Mouse (Mus musculus) embryo, embryonic 10 days (tissue): ENCODE measurements around the gene Ephx1.
"Not testable (repeated sequence)": the region's sequence is repeated elsewhere in the genome, so short reads cannot be mapped to it uniquely, and the experiment has no call there.

ENCODE experiments used
- DNase-seq: peaks from one replicate; pipeline ENCODE4 v3.0.0-alpha.2; 2015; ENCODE audit warnings: low spot score

The Ephx1 gene

DNA sequence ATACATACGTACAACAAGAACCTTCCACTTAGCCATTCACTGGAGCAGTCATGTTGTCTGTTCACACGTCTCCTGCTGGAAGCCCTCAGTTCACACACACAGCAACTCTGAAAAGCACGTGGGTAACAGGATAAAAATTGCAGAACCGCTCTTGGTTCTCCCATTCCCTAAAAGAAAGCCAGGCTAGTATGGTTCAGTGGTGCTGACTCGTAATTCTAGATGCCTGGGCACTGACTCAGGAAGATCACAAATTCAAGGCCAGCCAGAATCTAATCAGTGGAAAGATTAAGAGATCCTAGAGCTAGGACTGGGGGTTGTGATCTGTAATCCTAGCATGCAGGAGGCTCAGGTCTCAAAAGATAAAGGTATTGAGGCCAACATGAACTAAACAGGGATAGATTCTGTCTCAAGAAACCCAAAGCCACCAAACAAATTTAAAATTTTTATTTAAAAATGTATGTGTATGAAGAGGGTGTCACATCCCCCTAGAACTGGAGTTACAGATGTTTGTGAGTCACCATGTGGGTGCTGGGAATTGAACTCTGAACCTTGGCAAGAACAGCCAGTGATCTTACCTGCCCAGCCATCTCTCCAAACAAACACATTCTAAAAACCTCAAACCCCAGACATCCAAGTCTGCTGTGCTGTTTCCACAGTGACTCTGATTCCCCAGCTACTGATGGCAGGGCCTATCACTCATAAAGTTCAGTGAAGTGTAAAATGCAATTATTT lies at the start of gene Ephx1:
Gene Ephx1, minus strand, starts transcription at position 149 of the 732 bp plus-strand sequence.
- DNase-seq: no peak

DNA sequence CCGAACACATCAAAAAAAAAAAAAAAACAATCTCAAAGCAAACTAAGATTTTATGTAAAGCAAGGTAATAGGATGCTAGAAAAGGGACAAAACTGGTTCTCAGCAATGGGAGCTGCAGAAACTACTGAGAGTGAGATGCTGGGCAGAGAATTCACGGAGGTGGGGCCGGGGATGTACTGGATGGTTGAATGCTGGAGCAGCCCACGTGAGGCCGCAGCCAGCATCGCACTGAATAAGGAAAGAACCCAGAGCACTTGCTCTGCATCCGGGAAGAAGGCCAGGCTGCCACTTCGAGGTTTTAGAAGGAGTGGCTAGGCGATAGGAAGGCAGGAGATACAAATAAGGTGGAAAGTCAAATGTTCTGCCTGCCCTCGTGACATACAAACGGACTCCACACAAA lies 49.0 kb upstream of the Ephx1 start:
- no peak for DNase-seq

DNA sequence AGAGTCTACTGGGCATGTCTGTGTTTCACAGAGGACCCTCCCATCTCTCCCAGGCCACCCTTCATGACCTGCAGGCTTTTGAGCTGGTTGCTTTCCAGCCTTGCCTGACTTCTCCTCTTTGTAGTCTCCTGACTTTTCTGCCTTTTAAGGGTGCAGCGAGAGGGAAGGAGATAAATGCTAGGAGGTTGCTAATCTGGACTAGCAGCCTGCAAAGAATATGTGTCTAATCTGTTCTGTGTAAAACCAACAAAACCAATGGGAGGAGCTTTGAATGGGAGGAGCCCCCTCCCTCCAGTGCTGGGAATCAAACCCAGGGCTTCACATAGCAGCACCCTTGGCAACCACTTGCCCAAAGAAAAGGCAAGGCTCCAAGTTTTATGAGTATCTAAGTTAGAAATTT lies 47.6 kb upstream of the Ephx1 start:
- no peak for DNase-seq

DNA sequence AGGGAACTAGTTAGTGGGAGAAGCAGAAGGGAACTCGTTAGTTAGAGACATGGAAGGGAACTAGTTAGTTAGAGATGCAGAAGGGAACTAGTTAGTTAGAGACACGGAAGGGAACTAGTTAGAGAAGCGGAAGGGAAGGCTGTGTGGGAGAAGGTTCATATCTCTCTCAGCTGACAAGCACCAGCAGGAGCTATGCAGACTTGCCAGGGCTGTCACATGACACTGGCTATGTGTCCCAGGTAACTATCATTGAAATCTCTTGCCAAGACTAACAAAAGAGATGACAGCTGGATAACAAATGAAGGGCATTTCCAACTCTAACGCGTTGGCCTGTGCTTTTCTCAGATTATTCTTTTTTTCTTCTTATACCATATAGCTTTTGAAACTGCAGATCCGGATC lies 43.9 kb upstream of the Ephx1 start:
- DNase-seq: no peak

DNA sequence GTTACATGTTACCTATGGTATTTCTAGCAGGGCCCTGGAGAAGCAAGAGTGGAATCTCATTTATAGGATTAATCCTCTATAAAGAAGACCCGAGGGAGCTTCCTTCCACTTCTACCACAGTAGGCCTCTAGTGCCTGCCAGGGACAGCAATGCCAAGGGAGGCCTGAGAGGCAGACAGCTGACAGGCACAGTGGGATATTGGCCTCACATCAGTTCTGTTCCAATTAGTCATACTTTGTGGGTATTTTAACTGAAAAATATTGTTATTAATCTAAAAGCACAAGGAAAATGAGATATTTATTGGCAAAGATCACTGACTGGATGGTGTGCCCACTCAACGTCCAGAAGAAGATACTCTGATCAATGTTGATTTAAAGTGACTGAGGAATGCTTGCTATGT lies 43.3 kb upstream of the Ephx1 start:
- no peak for DNase-seq

DNA sequence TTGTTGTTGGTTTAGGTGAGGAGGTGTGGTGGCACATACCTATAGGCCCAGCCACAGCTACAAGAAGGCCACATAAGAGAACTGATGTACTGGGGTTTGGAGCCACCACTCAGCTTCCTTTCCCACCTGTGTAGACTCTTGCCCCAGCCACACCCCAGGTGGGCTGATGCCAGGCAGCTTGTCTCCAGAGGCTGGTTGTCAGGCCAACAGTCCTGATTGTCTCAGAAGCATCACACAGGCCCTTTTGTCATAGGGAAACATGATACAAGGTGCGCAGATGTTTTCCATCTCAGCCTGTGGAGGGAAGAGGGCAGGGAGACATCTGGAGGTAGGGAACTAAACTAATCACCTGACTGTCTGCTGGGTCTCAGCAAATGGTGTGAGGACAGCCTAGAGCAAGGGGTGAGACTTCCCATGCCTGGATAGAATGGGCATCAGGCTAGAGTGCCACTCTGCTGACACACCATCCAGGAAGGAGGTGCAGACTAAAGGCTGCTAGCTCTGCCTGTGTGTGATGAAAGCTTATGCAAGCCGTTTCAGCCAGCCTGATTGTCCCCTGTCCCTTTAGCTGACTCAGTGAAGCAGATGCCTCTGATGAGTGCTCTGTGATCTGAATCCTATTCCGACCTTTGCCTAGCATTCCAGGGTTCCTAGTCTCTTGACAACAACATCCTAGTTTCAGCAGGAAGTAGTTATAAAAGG lies 41.2 kb upstream of the Ephx1 start:
- no peak for DNase-seq

DNA sequence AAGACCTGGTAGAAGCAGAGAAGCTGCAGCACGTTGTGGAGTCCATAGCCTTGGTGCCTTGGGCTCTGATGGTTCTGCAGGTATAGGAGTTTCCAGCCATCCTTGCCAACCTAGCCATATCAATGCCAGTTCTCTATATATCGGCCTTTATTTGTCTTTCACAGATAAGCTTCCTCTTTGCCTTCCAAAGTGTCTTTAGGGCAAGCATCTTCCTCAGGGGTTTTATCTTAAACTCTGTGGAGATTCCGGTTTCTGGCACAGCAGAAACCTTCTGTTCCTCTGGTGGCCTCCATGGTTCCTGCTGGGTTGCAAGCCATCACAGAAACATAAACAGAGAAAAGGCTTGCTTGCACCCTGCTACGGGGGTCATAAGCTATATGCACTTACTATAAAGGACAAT lies 32.2 kb upstream of the Ephx1 start:
- DNase-seq: no peak

DNA sequence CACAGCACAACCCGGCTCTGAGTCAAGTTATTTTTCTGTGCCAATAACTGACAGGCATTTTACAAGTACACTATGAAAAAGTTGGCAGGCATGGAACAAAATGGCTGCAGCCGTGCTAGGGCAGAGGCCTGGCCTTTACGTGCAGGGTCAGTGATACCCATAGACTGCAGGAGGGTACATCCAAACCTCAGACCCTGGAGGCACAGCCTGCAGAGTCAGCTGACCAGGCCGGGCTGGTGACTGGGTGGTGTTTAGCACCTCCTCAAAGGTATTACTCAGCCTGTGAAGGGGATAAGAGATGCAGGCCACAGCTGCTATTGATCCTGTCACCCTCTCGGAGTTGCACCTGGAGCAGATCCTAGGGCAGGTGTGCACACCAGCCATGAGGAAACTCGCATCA lies 30.2 kb upstream of the Ephx1 start, which contains the start of gene 9130409I23Rik:
Gene 9130409I23Rik, plus strand, starts transcription at position 301 of the 400 bp plus-strand sequence.
- no peak for DNase-seq

DNA sequence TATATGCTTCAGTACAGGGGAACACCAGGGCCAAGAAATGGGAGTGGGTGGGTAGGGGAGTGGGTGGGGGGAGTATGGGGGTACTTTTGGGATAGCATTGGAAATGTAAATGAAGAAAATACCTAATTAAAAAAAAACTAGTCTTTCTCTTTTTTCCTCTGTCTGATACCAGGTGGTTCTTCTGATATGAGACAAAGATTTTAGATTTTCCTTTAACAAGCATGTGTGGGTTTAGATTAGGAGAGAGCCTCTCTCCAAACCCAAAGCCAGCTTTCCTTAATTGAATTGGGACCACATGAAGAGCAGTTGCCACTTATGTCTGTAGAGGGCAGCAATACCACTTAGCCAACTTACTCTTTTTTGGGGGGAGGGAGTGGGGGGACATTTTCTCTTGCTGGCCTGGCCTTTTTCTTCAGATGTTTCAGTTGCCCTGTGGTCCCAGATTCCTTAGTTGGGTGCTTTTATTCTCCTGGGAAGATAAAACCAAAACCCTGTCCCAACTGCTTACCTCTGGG lies 28.7 kb upstream of the Ephx1 start:
- no peak for DNase-seq

DNA sequence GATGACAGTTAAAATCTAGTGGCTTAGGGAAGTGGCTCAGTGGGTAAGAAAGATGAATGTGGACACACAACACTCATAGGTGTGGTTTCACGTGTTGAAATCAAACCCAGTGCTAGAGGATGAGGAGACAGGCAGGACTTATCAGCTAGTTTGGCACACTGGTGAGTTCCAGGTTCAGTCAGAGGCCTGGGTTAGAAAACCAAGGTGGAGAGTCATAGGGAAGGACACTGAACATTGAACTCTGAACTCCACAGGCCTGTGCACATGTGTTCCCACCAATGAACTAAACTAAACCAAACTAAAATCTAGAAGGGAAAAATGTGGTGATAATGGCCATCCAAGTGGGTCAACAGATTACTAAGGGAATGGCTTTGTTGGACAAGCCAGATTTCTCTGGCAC lies 26.8 kb upstream of the Ephx1 start:
- no peak for DNase-seq

DNA sequence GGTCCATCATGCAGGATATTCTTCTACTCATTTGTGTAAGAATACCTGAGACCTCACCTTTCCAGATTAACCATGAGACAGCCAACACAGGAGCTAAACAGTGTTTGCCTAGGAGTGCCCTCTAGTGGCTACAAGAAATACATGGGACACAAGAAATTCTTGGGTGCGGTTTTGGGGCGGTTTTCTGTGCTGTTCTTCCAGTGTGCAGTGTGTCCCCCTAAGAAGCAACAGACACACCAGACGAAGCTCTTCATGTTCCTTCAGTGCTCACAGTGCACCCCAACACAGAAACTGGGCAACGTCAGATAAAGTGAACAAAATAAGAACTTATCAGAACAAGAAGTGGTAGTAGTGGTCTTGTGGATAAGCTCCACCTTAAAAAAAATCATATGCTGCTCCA lies 18.9 kb upstream of the Ephx1 start:
- peak; percentile 56 for DNase-seq

DNA sequence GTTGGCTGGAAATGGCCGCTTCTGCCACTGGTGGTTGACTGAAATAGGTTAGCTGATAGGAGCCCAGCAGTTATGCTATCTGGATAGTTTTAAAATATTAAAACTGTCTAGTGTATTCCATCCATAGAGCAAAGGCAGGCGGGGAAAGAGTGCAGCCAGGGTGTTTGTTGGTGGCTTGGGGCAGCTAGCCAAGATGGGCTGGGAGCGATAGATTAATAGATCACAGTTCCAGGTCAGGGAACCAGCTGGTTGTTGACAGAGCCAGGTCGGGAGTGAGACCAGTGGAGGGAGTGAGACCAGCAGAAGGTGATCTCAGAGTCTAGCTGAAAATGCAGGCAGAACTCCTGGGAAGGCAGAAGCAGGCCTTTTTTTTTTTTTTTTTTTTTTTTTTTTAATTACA lies 16.9 kb upstream of the Ephx1 start:
- no peak for DNase-seq

DNA sequence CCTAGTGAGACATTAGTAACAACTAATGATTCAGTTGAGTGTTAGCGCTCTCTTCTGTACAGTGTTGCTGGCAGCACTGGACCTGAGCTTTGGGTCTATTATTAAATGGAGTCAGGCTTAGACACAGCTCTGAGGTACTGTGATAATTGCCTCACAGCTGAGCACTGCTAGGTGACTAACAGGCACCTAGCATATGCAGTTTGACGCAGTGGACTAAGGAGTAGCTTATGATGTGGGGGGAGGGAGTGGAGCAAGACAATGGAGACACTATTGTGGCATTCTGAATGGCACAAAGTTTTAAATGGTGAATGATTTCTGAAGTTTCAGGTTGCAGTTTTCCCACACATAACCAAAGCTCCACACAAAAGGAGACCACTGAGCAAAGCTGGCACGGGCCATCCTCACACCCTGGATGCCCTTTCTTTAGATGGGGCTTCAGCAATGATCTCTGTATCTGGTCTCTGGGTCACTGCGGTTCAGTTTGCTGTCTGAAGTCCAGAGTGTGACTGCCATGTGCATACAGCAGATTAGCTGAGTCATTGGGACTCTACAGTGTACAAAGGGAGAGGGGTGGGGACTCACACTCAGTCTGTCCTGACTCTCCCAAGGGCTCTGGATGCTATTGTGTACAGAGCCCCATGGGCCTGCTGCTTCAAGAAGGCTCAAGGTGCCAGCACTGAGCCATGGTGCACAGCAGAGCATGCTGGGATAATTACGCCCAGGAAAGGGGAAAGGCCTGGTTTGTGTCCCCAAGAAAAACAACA lies 14.5 kb upstream of the Ephx1 start:
- DNase-seq: not testable (repeated sequence)

DNA sequence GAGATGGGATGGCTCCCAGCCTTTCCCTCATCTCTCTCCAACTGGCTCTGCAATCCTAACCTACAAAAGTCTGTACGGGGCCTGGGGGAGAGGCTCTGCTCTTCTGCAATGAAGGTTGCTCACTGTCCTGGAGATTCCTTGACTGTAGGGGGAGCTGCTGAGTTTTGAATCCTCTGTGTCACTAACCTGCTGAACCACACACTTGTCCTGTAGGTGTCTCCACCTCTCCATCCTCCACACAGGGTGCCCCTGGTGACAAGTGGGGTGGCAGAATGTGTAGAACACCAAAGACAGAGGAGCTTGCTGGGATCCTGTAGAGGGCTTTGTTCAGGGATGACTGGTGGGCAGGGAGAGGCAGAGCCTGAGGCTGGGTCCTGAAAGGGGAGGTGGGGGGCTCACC lies 1.6 kb upstream of the Ephx1 start:
- DNase-seq: peak; percentile 71

DNA sequence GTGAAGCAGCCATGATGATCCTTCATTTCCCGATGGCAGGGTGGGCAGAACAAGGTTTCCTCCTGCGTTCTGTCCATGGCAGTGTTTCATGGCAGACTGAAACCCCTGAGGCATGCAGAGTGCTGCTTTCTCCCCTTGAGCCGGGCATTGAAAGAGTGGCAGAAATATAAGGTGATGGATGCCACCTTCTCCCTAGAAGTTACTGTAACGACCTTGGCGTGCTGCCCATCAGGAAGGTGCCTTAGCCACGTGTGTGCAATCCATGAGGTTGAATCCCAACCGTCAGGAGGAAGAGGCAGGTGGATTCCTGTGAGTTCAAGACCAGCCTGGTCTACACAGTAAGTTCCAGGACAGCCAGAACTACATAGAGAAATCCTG lies 773 bp upstream of the Ephx1 start:
- no peak for DNase-seq

DNA sequence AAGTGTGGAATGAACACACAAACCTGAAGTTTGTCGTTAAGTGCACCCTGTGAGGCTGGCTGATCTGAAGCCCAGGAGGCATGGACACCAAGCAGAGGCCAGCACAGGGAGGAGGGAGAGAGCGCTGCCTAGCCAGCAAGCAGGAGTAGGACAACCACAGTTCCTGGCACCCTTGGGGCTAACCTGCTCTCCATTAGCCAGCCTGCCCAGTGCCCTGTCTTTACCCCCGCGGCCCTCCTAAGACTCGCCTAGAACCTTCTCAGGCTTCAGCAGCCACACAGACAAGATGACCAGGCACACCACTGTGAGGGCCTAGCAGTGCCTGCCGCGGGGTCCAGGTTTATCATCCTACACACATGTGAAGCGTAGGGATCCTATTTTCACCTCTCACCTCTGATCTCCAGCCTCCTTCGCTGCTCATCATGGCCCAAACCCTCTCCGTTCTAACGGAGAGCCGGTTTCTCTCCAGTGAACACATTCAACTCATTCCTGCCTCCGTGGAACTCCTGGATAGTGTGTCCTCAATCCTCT lies 2.7 kb downstream of the Ephx1 start:
- DNase-seq: no peak

DNA sequence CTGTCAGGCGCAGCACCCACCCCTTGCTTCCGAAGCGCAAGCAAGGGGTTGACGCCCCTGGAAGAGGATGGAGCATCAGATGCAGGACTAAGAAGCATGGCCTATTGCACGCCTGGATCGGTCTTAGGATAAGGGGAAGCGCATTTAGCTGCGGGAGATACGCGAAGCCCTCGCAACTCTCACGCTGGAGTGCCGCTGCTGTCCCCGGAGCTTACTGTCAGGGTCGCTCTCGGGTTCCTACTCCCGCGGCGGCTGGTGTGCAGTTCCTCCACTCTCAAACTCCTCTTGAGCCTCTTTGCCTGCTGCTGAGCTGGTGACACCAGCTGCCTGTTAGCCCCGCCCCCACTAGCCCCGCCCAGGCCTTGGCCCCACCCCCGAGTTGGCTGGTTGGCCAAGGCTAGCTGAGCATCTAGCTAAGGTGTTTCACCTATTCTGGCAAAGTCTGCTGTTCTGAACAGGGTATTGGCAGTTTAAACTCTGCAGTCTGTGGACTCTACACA lies 3.4 kb downstream of the Ephx1 start:
- peak; percentile 57 for DNase-seq

DNA sequence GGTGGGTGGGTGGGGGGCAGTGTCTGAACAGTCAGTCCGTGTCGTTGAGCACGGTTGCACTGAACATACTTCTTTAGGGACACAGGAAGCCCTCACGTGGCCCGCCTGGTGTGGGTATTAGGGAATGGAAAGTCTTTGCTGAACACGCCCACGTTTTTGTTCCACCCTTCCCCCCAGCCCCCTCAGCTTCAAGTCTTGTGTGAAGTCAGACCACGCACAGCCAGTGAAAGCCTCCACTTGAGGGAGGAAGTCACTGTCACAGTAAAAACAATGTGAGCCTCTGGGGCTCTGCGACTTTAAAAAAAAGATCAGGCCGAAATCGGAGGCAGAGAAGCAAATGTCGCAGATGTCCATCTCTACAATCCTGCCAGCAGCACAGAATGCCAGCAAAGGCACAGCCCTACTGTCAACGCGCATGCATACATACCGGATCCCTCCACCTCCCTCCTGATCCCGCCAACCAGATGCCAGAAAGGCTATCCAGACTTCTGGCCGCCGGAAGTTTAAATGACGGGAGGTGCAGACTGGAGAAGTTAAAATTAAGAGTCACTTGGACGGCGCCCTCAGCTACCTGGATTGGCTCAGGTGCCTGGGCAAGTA lies 4.1 kb downstream of the Ephx1 start:
- DNase-seq: peak; percentile 69

DNA sequence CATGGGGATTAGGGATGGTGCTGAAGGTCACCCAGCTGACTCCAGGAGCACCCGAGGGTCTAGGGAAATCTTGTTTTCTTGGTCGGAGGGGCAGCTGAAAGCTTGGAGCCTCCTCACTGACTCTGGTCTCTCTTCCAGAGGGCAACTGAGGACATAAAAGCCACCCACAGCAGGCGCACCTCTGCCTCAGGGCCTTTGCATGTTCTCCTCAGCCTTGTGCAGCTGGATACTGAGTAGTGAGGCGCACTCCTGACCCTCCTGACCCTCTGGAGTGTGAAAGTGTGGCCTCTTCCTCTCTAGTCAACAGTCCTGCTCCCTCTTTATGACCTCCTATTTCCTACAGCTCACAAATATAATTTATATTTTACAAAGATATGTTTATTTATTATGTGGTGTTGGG lies 4.7 kb downstream of the Ephx1 start:
- DNase-seq: no peak

DNA sequence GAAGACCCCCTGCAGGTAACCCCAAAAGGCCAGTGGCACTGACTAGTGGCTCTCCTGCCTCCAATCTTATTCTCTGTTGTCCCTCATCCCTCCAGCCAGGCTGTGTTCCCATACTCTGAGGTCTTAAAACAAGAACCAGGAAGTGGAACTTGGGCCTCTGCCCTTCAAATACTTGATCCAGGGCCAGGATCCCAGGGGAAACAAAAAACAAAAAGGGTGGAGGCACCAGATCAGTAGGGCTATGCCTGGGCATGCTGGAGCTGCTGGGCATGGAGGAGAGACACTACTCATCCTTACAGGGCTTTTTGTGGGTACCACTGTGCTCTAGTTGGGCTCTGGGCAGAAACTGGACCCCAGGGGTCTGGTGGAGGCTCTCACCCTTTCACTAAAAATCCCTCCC lies 5.1 kb downstream of the Ephx1 start:
- DNase-seq: no peak

DNA sequence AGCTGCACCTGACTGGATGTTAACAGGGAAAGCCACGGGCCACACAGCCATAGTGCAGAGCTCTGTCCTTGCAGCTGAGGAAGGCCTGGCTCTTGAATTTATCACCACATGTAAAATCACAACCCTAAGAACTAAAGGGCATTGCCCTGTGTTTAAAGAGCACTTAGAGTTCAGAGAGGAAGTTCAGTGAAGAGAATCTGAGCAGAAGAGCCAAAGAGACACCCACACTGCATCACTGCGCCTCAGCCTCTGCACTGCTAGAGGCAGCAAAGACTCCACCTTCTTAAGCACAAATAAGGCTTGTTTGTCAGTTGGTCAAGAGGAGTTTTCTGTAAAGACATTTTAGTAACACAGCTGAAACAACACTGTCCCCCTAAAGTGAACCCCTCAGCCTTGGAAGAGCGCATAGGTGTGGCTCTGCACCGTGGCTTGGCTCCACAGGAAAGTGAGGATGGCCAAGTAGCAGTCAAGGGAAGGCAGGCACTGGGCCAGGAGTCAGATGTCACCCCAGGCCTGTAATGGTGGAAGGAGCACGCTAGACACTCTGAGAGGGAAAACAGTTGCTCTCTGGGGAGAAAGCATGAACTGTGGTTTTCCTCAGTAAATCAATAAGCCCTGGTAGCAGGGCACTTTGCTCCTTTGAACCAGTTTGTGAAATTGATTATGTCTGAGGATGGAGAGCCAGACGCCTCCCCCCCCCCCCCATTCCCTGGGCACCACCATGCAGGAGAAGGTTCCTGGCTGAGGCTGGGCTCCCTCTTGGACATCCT lies 5.8 kb downstream of the Ephx1 start:
- no peak for DNase-seq
